Mouse (Mus musculus): ENCODE measurements around the gene Mgat1.

Gene Mgat1

DNA sequence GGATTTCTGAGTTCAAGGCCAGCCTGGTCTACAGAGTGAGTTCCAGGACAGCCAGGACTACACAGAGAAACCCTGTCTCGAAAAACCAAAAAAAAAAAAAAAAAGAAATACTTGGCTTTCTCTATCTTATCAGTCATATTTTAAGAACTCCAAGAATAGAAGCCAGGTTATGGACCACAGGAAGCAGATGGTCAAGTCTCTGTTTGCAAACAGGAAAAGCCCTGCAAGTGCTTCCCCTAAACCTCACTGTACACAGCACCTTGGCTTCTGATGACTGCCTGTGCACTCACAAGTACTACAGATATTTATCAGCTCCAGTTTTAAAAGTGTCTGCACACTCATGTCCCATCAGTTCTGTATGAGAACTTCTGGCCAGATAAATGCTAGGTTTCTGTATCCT is 2.5 kb upstream of the Mgat1 start:
- DNase-seq (ENCODE audit: low spot score), result no peak

DNA sequence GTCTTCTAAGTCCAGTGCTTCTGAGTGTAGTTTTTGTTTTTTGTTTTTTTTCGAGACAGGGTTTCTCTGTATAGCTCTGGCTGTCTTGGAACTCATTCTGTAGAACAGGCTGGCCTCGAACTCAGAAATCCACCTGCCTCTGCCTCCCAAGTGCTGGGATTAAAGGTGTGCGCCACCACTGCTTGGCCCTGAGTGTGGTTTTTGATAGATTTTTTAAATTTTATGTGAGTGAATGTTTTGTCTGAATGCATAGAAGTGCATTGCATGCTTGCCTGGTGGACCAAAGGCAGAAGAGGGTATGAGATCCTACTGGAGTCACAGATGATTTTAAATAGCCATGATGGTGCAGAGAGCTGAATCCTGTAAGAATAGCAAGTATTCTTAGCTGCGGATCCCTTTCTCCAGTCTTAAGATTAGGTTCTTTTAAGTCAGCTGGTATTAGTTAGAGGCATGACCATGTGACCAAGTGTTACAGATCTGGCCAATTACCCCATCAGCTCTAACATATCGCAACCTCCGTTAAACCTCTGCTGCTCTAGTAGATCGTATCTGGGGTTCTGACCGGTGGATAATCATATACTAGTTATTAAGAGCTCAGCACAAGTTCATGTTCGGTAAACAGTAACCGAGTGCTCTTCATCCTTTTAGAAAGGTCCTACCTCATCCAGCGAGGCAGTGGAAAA is 906 bp upstream of the Mgat1 start:
- DNase-seq (ENCODE audit: low spot score), result no peak

DNA sequence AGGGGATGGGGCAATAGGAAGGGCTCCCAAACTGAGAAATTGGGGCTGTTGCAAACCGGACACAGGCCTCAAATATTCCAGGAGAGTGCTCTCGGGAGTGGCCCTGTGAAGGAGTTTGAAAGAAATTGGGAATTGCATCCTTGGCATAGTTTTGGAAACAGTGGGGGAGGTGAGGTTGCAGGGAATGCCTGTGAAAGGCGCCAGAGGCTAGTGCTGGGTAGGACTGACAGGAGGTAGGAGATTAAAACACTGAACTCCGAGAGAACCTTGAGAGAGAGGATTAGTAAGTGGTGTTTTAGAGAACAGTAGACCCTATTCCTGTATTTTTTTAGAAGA is 572 bp downstream of the Mgat1 start:
- DNase-seq (ENCODE audit: low spot score), result no peak

DNA sequence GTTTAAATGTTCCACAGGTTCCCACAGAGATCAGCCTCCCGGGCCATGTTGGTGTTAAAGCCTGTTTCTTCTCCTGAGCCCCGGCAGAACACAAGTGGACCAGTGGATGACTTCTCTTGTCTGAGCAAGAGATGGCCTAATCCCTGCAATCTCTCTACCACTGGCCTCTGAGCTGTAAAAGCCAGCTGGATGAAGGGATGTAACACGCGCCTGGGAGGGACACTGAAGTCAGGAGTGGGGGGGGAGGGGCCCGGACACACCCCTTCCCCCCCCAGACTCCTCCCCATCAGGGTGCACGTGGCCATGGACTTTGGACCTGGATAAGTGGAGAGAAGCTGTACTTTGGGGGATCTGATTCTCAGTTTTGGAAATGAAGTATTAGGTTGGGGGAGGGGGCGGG is 1.2 kb downstream of the Mgat1 start:
- no peak for DNase-seq (ENCODE audit: low spot score)

DNA sequence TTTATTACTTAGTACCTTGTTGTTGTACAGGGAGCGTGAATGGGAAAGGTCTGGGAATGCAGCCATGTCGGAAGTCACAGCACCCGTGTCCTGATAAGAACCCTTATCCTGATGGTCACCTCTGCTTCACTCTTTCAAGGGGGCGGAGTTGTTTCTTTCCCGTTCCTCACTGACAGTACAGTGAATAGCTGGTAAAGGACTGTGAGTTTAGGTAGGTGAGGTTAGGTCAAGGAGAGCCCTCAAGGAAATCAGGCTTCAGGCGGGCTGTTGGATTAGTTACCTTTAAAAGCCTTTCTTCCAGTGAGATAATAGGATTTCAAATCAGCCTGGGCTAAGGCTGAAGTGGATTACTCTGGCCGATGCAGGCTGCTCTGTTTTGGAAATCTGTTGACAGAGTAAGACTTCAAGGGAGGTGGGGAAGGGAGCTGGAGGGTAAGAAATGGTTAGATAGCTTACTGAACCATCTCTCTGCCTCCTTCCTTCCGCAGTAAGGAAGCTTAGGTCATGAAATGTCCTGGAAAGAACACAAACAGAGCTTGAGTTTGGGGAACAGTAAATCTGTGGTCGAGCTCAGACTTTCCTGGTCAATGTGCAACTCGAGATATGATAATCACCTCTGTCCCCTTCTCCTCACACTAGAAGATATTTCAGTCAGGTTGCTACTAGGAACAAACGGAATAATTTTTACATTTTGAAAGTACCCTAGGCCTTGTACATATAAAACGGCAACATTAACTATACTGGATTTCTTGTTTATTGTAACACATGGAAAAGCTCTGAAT is 1.8 kb downstream of the Mgat1 start:
- DNase-seq (ENCODE audit: low spot score), result no peak

DNA sequence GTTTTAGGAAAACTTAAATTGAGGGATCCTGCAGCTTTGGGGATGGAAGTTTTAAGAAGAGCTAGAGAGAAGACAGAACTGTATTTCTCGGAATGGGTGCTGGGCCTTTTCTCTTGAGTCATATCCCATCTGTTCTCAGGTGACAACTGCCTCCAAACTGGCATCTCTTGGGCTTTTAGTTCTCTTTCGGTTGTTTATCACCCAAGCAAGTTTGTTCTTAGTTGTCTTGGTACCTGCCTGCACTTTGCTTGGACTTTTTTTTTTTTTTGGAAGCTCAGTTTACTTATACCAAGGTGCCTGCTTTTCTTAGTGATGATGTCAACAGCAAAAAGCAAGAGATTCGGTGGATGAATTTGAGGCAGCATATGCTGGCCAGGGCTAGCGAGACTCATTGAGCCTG is 2.5 kb downstream of the Mgat1 start:
- no peak for DNase-seq (ENCODE audit: low spot score)

DNA sequence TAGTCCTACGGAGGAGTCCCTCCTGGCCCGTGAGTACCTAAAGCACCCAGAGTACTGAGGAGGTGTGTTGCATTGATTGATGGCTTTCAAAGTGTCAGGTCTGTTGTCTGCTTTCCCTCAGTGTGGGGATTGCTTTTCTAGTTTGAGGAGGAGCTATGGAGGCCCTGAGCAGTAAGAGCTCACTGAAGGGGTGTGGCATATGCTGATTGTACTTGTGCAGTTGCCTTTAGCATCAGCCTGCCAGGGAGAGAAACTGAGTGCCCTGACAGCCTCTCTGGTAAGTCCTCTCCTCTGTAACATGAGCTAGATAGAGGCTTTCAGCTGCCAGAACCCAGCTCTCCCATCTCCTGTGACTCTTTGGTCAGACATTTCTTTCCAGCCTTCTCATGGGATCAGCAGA is 3.3 kb downstream of the Mgat1 start:
- DNase-seq (ENCODE audit: low spot score), result no peak

DNA sequence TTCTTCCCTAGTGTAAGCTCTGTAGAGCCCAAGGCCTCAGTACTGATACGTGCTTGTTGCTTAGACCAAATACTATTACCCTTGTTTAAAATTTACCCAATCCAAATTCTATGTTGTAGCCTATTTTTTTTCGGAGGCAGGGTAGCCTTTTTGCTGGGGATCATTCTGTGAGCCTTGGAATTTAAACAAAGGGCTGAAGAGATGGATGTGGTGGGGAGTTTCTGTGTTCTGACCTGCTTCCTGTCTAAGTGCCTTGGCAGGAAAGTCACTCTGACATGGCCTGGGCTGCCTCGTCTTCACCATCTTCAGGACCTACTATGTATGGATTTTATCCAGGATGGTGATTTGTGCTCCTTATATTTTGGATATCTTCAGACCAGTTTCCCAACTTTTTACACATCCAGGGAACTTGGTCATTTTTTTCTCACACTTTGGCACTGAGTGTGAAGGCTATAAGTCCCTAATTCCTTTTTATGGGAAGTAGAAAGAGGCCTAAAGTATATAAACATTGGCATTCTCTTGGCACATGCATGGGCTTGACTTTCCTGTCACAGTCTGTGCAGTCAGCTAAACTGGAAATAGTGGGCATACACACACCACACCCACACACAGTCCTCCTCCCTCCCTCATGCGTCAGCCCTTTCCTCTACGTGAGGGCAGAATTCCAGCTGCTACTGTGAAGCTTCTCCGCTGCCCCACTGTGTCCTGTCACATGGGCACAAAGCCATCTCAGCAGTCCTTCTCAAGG is 4.4 kb downstream of the Mgat1 start:
- no peak for DNase-seq (ENCODE audit: low spot score)

DNA sequence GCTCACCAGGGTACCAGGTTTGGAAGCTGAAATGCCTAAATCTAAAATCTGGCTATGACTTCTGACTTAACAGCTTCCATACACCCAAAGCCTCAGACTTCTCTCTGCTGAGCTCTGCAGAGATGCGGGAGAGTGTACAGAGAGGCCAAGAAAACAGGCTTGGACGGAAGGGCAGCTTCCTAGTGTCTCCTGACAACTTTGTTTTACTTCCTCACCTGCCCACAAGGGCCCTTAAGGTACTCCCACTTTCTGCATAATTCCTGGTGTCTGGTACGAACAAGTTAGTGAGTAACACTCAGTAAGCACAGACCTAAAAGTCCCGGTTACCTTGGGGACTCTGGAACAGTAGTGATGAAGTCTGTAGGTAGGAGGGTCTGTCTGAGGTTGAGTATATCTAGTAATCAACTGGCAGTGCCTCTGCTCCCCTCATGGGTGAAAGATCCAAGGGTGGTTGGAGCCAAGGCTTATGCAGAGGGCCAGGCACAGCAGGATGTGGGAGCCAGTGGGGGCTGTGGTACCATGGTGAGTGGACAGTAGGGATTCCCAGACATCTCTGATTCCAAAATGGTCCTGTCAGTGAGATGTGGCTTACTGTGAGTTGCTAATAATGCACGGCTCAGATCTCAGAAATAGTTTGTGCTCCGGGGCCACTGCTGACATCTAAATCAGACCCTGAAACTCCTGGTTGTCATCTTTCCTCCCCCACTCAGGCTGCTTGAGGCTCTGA is 5.1 kb downstream of the Mgat1 start:
- DNase-seq (ENCODE audit: low spot score), result no peak

DNA sequence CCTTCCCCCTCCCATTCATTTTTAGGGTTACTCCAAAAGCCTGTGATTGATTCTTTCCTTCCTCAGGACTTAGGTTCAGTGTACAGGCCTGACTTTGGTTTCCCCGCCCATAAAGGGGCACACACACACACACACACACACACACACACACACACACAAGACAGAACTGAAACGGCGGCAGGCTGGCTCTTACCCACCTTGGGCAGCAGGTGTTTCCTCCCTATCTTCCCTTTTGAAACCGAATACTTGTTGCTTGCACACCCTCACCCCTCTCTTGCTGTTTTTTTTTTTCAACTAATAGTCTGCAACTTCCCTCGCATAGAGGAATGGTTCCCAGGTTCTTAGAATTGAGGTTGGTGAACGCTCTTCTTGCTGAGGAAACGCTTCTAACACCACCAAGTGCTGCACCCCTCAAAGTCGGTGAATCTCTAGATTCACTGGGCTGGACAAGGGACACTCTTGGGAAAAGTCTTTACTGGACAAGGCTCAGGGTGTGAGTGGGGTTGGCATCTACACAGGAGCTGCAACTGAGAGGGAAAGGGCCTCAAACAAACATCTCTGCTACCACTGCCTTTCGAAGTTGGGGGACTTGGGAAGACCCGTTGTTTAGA is 5.9 kb downstream of the Mgat1 start:
- no peak for DNase-seq (ENCODE audit: low spot score)

DNA sequence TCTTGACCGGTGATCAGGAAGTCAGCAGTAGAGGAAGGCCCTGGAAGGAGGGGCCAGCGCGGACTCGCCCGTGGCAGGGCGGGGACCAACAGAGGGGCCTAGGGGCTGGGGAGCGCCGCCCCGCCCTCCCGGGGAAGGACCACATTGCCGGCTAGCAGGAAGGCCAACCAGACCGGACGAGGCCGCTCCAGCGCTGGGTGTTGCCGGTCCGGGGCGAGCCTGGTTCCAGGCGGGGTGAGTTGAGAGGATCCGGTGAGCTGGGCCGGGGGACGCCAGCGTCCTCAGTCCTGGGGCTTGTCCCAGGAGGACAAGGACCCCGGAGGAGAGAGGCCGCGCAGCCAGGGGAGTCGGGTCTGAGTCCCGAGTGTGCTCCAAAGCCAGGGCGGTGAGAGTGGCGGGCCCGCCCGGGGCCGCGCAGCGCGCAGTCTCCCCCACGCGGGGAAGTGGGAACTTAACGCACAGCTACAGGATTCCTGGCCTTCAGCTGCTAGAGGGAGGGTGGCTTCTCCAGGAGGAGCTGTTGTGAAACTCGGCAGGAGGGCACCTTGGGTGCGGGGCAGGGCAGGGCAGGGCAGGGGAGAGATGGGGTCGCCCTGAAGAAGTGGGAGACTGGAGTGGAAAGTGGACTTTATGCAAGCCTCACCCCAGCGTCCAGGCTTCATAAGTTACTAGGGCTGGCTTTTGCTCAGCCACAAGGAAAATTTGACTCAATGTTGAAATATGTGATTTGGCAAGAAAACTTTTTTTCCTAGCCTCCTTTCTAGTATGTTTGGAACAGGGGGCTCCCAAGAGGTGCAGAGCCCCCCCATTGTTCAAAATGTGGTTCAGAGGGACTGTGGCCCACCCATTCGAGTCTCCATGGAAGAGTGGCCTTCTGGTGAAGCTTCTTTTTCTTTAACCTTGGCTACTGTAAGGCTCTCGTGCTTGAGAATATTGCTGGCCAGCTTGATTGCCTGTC is 6.7 kb downstream of the Mgat1 start:
- DNase-seq (ENCODE audit: low spot score), result peak; percentile 91

DNA sequence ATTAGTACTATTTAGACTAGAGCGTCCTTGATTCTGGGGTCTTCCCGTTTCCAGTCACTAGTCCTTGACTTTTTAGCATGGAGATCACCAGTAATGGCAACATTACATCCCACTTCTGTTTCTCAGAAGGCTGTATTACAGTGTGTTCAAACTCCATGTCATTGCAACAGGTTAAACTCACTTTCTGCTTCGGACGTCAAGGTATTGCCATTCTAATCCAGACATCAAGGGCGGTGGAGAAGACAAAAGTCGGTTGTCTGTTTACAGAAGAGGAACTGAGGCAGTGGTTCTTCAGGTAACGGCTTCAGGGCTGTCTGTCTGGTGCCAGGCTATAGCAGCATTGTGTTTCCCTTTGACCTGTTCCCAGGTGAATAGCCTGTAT is 7.4 kb downstream of the Mgat1 start:
- no peak for DNase-seq (ENCODE audit: low spot score)

DNA sequence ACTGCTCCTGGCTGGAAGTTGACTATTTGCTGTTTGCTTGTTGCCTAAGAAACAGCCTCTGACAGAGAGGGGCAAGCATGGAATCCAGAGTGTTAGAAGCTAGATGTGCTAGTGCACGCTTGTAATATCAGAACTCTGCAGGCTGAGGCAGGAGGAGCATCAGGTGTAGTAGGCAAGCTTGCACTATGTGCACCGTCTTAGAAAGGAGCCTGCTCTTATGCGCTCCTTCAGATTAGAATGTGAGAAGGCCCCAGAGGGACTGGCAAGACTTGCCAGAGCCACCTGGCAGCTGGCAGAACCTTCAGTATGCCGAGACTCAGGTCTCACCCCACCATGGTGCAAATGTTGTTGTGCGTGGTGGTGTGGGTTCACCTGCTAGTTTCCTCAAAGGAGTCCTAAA is 8.1 kb downstream of the Mgat1 start:
- DNase-seq (ENCODE audit: low spot score), result no peak

DNA sequence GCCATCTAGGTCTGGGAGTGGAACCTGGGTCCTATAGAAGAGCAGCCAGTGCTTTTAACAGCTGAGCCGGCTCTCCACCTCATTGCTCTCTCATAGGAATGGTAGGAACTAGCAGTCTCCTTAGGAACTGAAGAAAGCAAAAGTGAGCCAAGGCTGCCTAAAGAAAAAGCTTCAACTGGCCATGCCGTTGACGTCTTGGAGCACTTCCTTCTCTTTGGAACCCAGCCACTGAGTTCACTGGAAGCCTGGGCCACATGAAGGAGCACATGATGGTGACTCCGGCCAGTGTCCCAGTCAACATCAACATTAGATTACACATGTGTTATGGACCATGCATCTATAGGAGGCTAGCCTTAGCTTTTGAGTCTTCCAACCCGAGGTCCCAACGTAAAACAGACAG is 9.0 kb downstream of the Mgat1 start:
- no peak for DNase-seq (ENCODE audit: low spot score)

DNA sequence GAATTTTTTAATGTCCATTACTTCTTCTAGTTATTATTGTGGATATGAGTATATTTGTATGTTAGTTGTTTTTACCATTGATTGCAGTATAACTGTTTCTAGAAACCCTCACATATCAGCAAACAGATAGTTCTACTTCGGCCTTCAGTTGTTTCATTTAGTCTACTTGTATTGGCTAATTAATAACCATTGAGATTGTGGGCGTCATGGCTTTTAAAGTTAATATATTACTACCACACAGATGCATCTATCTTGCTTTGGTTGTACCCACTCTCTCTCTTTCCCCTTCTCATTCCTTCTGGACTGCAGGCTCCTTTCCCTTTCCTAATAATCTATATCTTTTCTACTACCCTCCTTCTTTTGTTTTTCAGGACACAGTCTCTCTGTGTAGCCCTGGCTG is 15.3 kb downstream of the Mgat1 start:
- DNase-seq (ENCODE audit: low spot score), result no peak

DNA sequence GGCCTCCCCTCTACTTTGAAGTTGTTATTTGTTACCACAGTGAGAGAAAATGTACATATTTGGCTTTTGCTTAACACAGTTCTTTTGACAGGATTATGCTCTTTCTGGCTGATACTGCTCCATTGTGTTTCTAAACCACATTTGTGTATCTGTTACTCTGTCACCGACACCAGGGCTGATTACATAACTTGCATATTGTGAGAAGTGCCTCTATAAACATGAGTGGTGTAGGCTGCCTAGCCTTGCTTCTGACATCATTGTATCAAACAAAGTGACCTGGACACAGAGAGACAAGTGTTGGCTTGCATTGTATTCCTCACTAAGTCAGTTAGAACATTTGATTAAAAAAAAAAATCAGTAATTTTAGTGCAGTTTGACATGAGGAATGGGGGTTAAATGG is 15.8 kb downstream of the Mgat1 start:
- DNase-seq (ENCODE audit: low spot score), result no peak

DNA sequence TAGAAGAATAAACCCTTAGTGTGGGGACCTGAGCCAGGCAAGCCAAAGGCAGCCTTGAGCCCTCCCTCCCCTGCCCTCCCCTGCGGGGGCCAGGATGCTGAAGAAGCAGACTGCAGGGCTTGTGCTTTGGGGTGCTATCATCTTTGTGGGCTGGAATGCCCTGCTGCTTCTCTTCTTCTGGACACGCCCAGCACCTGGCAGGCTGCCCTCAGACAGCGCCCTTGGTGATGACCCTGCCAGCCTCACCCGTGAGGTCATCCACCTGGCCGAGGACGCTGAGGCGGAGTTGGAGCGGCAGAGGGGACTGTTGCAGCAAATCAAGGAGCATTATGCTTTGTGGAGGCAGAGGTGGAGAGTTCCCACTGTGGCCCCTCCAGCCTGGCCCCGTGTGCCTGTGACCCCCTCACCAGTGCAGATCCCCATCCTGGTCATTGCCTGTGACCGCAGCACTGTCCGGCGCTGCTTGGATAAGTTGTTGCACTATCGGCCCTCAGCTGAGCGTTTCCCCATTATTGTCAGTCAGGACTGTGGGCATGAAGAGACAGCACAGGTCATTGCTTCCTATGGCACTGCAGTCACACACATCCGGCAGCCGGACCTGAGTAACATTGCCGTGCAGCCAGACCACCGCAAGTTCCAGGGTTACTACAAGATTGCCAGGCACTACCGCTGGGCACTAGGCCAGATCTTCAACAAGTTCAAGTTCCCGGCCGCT is 16.8 kb downstream of the Mgat1 start:
- peak; percentile 78 for DNase-seq (ENCODE audit: low spot score)

DNA sequence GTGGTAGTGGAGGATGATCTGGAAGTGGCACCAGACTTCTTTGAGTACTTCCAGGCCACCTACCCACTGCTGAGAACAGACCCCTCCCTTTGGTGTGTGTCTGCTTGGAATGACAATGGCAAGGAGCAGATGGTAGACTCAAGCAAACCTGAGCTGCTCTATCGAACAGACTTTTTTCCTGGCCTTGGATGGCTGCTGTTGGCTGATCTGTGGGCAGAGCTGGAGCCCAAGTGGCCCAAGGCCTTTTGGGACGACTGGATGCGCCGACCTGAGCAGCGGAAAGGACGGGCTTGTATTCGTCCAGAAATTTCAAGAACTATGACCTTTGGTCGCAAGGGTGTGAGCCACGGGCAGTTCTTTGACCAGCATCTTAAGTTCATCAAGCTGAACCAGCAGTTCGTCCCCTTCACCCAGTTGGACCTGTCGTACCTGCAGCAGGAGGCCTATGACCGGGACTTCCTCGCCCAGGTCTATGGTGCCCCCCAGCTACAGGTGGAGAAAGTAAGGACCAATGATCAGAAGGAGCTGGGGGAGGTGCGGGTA is 17.4 kb downstream of the Mgat1 start:
- no peak for DNase-seq (ENCODE audit: low spot score)

DNA sequence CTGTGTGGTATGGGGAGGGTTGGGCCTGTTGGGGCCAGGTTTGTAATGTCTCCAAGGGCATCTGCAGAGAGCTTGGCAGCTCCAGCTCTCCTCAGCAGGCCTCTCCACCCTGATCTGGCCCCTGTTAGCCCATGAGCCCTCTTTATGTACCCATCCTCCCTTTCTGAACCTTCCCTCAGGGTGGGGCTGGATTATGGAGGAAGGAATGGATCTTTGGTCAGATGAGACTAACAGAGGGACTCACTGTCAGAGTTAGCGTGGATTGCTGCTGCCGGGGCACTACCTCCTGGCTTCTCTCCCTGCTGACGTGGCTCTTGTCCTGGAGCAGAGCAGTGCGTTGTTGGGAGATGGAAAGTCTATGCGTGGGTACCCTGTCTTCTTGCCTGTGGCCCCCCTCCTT is 18.3 kb downstream of the Mgat1 start:
- DNase-seq (ENCODE audit: low spot score), result no peak

DNA sequence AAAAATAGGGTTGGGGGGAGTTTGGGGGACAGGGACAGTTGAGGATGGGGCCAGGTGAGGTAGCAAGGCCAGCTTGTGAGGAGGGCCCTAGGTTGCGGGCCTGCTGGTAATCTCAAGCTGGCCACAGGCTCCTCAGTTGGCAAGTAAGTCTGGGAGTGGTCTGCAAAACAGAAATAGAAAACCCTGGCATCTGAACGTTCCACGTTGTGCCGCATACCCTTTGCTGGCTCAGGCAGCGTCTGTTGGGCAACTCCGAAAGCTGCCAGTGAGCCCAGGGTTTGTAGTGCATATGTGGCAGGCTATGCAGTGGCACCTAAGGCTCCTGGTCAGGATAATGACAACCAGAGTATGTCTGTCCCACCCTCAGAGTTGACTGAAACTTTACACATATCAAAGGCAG is 19.2 kb downstream of the Mgat1 start:
- DNase-seq (ENCODE audit: low spot score), result no peak
